Mouse (Mus musculus): Measurements from ENCODE around the gene Sort1. TPM values are rescaled to one million over a fixed set of nuclear protein-coding genes. Genes with fewer than 3 reads are reported as not detected.
A peak's percentile ranks its signal among the peaks of the same experiment; 100 is the strongest.

Gene Sort1
- polyA plus RNA-seq, 1 experiment from 2014 or later, result 13.5 TPM

DNA sequence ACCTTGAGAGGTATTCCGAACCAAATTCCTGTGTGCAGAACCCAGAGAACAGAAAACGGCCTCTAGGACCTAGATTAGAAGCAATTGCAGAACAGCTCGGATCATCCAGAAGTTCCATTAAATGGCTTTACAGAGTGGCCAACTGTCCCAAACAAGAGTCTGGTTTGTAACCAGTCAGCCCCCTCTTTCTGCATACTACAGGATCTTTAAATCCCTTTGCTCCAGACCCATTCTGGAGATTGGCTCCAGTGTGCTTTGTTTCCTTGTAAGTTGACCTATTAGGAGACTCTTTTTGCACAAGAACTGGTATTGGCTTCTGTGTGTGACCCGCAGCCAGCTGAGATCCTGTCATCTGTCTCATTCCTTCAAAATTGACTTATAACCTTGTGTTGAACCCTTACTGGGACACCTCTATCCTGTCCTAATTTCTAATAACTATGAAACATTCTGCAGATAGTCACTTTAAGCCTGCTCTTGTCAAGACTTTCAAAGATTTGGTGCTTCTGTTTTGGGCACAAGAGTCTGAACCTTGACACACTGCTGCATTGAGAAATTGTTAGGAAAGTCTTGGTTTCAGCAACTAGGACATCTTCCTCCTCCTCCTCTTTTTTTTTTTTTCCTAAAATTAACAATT, 1.3 kb downstream of the Sort1 start:
- no peak overlapping the region for H3K27ac ChIP-seq
- no peaks in the 10 kb centered on the region for H3K27me3 ChIP-seq
- H3K9me3 ChIP-seq (replicated peaks), result no peaks in the 10 kb centered on the region
- peaks cover 1% of the 10 kb centered on the region; the same call in 1 of the 2 replicates for H3K36me3 ChIP-seq (ENCODE audit: poor library complexity, severe bottlenecking)
- no peak for ATAC-seq
- H3K4me2 ChIP-seq, result peak overlapping the region; percentile 73
- peak overlapping the region; percentile 97 for H3K9ac ChIP-seq
- peaks cover 60% of the 10 kb centered on the region for H3K4me1 ChIP-seq
- peak overlapping the region; percentile 95 for H3K4me3 ChIP-seq
- WGBS, result 55% methylated on average over 4 of the region's 4 CpGs

GRCm38 (mm10) chr3:108286671-108287439, 3.0 kb downstream of the Sort1 start:
- Histone ChIP-seq H3K27ac (peak overlapping the region; percentile 73; the same call in 1 of the 2 replicates), H3K4me2 (peak overlapping the region; percentile 73), H3K9ac (peak overlapping the region; percentile 50), H3K9me3 (replicated peaks) (no peaks in the 10 kb centered on the region), H3K4me1 (peaks cover 72% of the 10 kb centered on the region), H3K4me3 (peak overlapping the region; percentile 95; the same call in 1 of the 2 replicates), H3K36me3 (ENCODE audit: poor library complexity, severe bottlenecking) (no peaks in the 10 kb centered on the region), H3K27me3 (no peaks in the 10 kb centered on the region)
- no peak for ATAC-seq
- 57% methylated on average over 14 of the region's 14 CpGs for WGBS

GRCm38 (mm10) chr3:108287811-108288805, 4.2 kb downstream of the Sort1 start:
- no peak for ATAC-seq
- peak overlapping the region; percentile 95; the same call in 1 of the 2 replicates for H3K4me3 ChIP-seq
- 19% methylated on average over 17 of the region's 17 CpGs for WGBS

GRCm38 (mm10) chr3:108289311-108290130, 5.6 kb downstream of the Sort1 start:
- Histone ChIP-seq H3K27ac (no peak overlapping the region), H3K9ac (no peak overlapping the region), H3K4me3 (no peak overlapping the region), H3K9me3 (replicated peaks) (no peaks in the 10 kb centered on the region), H3K4me2 (no peak overlapping the region), H3K27me3 (no peaks in the 10 kb centered on the region), H3K4me1 (peaks cover 72% of the 10 kb centered on the region), H3K36me3 (ENCODE audit: poor library complexity, severe bottlenecking) (no peaks in the 10 kb centered on the region)
- 83% methylated on average over 13 of the region's 13 CpGs for WGBS
- no peak for ATAC-seq

More at GRCm38 (mm10) chr3:108287811-108288805, 4.2 kb downstream of the Sort1 start:
- H3K36me3 ChIP-seq (ENCODE audit: poor library complexity, severe bottlenecking), result no peaks in the 10 kb centered on the region
- H3K27me3 ChIP-seq, result no peaks in the 10 kb centered on the region
- peak overlapping the region; percentile 73 for H3K27ac ChIP-seq
- peaks cover 68% of the 10 kb centered on the region for H3K4me1 ChIP-seq
- no peaks in the 10 kb centered on the region for H3K9me3 ChIP-seq (replicated peaks)
- H3K4me2 ChIP-seq, result peak overlapping the region; percentile 73
- peak overlapping the region; percentile 50 for H3K9ac ChIP-seq

GRCm38 (mm10) chr3:108291036-108291799, 7.3 kb downstream of the Sort1 start:
- Histone ChIP-seq H3K9ac (0 out of 2 replicates have a peak overlapping the region, but pooled peaks have one; percentile 26), H3K4me1 (peaks cover 73% of the 10 kb centered on the region), H3K4me2 (no peak overlapping the region), H3K36me3 (ENCODE audit: poor library complexity, severe bottlenecking) (no peaks in the 10 kb centered on the region), H3K27ac (0 out of 2 replicates have a peak overlapping the region, but pooled peaks have one; percentile 7), H3K9me3 (replicated peaks) (no peaks in the 10 kb centered on the region), H3K4me3 (no peak overlapping the region), H3K27me3 (no peaks in the 10 kb centered on the region)
- WGBS, result 66% methylated on average over 17 of the region's 17 CpGs
- ATAC-seq, result no peak

DNA sequence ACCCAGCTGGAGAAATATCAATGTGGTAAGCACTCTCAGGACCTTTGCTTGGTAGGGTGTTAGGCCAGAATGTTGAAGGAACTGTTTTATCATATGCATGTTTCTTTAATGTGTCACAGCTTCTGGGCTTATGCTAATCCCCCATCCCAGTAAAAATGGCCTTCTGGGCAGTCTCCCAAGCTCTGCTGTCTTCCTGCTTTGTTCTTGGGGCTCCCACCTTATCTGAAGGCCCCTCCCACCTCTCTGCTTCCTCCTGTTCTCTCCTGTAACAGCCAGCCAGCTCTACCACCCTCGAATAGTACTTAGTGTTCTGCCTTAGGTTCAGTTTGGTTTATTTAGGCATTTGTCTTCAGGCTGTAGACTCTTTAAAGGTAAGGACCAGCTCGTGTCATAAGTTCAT, 10.5 kb downstream of the Sort1 start:
- Histone ChIP-seq H3K9me3 (replicated peaks) (no peaks in the 10 kb centered on the region), H3K4me3 (no peak overlapping the region), H3K4me2 (peak overlapping the region; percentile 22), H3K27ac (peak overlapping the region; percentile 32; the same call in 1 of the 2 replicates), H3K9ac (no peak overlapping the region), H3K36me3 (ENCODE audit: poor library complexity, severe bottlenecking) (no peaks in the 10 kb centered on the region), H3K4me1 (peaks cover 65% of the 10 kb centered on the region), H3K27me3 (no peaks in the 10 kb centered on the region)
- WGBS, result 34% methylated on average over 2 of the region's 2 CpGs
- no peak; the same call in 1 of the 2 replicates for ATAC-seq

GRCm38 (mm10) chr3:108295379-108296219, 11.7 kb downstream of the Sort1 start:
- WGBS, result 22% methylated on average over 14 of the region's 14 CpGs
- Histone ChIP-seq H3K4me2 (peak overlapping the region; percentile 47), H3K9ac (peak overlapping the region; percentile 55), H3K9me3 (replicated peaks) (no peaks in the 10 kb centered on the region), H3K4me3 (no peak overlapping the region; the same call in 1 of the 2 replicates), H3K27ac (peak overlapping the region; percentile 78), H3K4me1 (peaks cover 65% of the 10 kb centered on the region), H3K36me3 (ENCODE audit: poor library complexity, severe bottlenecking) (no peaks in the 10 kb centered on the region), H3K27me3 (no peaks in the 10 kb centered on the region)
- ATAC-seq, result no peak

DNA sequence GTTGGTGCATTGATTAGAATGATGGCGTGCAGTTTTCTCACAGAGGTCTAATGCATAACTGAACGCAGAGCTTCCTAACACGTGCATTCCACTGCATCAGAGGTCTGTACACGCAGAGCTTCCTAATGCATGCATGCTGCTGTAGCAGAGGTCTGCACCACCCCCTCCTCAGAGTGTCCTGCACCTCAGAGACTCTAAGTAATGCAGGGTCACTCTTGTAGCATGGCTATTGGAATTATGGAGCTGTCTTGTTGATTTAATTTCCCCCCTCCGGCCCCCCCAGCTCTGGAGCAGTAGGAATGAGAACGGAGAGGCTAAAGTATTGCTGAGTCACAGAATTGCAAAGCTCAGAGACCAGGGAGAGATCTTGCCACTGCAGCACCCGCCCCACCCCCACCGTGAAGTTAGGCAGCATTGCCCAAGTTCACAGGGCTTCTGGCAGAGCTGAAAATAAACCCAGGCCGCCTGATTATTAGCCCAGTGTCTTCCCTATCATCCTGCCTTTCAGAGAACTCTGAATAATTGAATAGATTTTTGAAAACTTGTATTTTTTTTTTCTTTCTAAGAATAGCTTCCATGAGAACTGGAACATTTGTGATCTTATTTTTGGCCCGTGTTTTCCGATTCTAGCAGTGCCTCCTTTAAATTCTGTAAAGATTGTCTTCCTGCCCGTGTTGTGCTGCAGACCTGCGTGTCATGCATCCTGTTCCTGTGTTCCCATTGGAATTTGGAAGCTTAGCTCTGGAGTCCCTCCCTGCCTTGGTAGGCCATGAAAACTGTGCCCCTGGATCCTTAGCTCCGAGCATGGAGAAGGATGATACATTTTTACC, 12.6 kb downstream of the Sort1 start:
- H3K4me3 ChIP-seq, result no peak overlapping the region; the same call in 1 of the 2 replicates
- WGBS, result 16% methylated on average over 14 of the region's 14 CpGs
- H3K9ac ChIP-seq, result peak overlapping the region; percentile 55
- peak; percentile 61 for ATAC-seq
- peak overlapping the region; percentile 47 for H3K4me2 ChIP-seq
- peak overlapping the region; percentile 78 for H3K27ac ChIP-seq
- H3K36me3 ChIP-seq (ENCODE audit: poor library complexity, severe bottlenecking), result no peaks in the 10 kb centered on the region
- peaks cover 60% of the 10 kb centered on the region for H3K4me1 ChIP-seq
- H3K27me3 ChIP-seq, result no peaks in the 10 kb centered on the region
- H3K9me3 ChIP-seq (replicated peaks), result no peaks in the 10 kb centered on the region

GRCm38 (mm10) chr3:108297050-108297419, 13.2 kb downstream of the Sort1 start:
- H3K4me2 ChIP-seq, result no peak overlapping the region

More at GRCm38 (mm10) chr3:108297050-108297419, 13.2 kb downstream of the Sort1 start:
- Histone ChIP-seq H3K27ac (peak overlapping the region; percentile 78), H3K4me3 (no peak overlapping the region), H3K36me3 (ENCODE audit: poor library complexity, severe bottlenecking) (no peaks in the 10 kb centered on the region), H3K9me3 (replicated peaks) (no peaks in the 10 kb centered on the region), H3K9ac (no peak overlapping the region), H3K4me1 (peaks cover 54% of the 10 kb centered on the region), H3K27me3 (no peaks in the 10 kb centered on the region)
- ATAC-seq, result no peak
- WGBS, result 75% methylated on average over 7 of the region's 7 CpGs

All from forebrain, embryonic 13.5 days (tissue).